Comparison of ENCODE assay signal across 15 mouse cellular contexts in the genomic region with DNA sequence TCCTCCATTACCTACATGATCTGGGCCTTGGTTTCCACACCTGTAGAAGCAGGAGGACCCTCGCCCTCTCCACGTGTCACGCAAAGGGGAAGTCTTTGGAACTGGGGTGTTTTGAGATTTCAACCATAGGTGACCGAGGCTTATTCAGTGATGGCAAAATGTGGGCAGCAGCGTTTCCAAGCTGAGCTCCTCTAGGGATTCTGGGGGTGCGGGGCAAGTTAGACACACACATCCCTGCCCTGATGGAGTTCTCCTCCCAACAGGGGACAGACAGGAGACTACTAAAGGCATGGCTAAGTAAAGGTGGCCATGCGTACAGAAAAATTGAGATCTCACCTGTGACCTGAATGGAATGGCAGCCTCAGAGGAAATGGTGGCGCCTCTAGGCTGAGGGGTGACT. TPM values are rescaled to one million over a fixed set of nuclear protein-coding genes. Genes with fewer than 3 reads are reported as not detected.
DNase-seq lines count a peak whose midpoint lies in the region; ATAC-seq and TF ChIP-seq lines count a peak whose summit lies in the region.
"Had no signal": no experiment of that assay in that cellular context is flagged by ENCODE, and none has a peak within 500 bp of the region (broad histone marks: within the 10 kb centered on the region; RNA-seq: fewer than 3 reads in every experiment).

No protein-coding gene starts in this region.

- no peak overlapping the region for H3K9ac ChIP-seq in embryonic facial prominence, embryonic 13.5 days
- no peak overlapping the region for H3K9ac ChIP-seq in kidney, embryonic 15.5 days
- H3K9ac ChIP-seq in ES-Bruce4 (ENCODE audit: low read depth, poor library complexity, severe bottlenecking) = no peak overlapping the region
- no peak overlapping the region for H3K9ac ChIP-seq in forebrain, embryonic 12.5 days
- H3K9ac ChIP-seq: liver, postnatal 0 days; midbrain, embryonic 13.5 days had no signal

- WGBS in embryonic facial prominence, embryonic 13.5 days = 83% methylated on average over 8 of the region's 8 CpGs
- WGBS in embryonic facial prominence, embryonic 10.5 days = 84% methylated on average over 8 of the region's 8 CpGs
- 79% methylated on average over 8 of the region's 8 CpGs for WGBS in kidney, embryonic 15.5 days
- WGBS in kidney, adult 2 months = 78% methylated on average over 8 of the region's 8 CpGs
- 86% methylated on average over 8 of the region's 8 CpGs for WGBS in forebrain, embryonic 12.5 days

- TF ChIP-seq CTCF in kidney, adult 2 months (conservative IDR thresholded peaks at IDR 0.05; ENCODE audit: insufficient read depth, insufficient read length, low read depth, low read length) = no peak
- TF ChIP-seq CTCF in ES-Bruce4 (IDR thresholded peaks at IDR 0.05; ENCODE audit: low read depth, low read length) = no peak

- H3K36me3 ChIP-seq in embryonic facial prominence, embryonic 13.5 days = no peaks in the 10 kb centered on the region
- H3K36me3 ChIP-seq in embryonic facial prominence, embryonic 10.5 days (replicated peaks) = no peaks in the 10 kb centered on the region
- no peaks in the 10 kb centered on the region for H3K36me3 ChIP-seq in kidney, embryonic 15.5 days
- H3K36me3 ChIP-seq in kidney, adult 2 months (ENCODE audit: control insufficient read depth, insufficient read depth, low read length) = no peaks in the 10 kb centered on the region
- H3K36me3 ChIP-seq in ES-Bruce4 (ENCODE audit: control insufficient read depth, insufficient read depth, low read length, poor library complexity, severe bottlenecking) (no peaks in the 10 kb centered on the region), myocyte (ENCODE audit: control insufficient read depth, insufficient read depth) (no peaks in the 10 kb centered on the region)
- H3K36me3 ChIP-seq in forebrain, embryonic 12.5 days (replicated peaks) = no peaks in the 10 kb centered on the region
- H3K36me3 ChIP-seq: midbrain, embryonic 13.5 days had no signal

- ATAC-seq in embryonic facial prominence, embryonic 13.5 days (ENCODE audit: insufficient number of reproducible peaks, insufficient read depth, low FRiP score, low TSS enrichment, low read depth) = no peak
- no peak for ATAC-seq in kidney, embryonic 15.5 days (replicated peaks; ENCODE audit: low FRiP score)
- ATAC-seq in CD4-positive, CD25-positive, alpha-beta regulatory T cell, adult 4 months = no peak
- ATAC-seq in forebrain, embryonic 12.5 days (ENCODE audit: low FRiP score) = no peak
- ATAC-seq: intestine, postnatal 0 days; liver, postnatal 0 days; midbrain, embryonic 13.5 days had no signal

- no peak for TF ChIP-seq POLR2A in kidney, adult 2 months (IDR thresholded peaks at IDR 0.05; ENCODE audit: low read depth, low read length)
- TF ChIP-seq POLR2A in ES-Bruce4 (IDR thresholded peaks at IDR 0.05; ENCODE audit: insufficient read depth, low read length) = no peak
- no peak for TF ChIP-seq POLR2A in myocyte (IDR thresholded peaks at IDR 0.05; ENCODE audit: insufficient read length, low read depth)

- no peaks in the 10 kb centered on the region for H3K9me3 ChIP-seq in embryonic facial prominence, embryonic 13.5 days
- H3K9me3 ChIP-seq in embryonic facial prominence, embryonic 10.5 days = no peaks in the 10 kb centered on the region
- H3K9me3 ChIP-seq in kidney, embryonic 15.5 days (replicated peaks) = no peaks in the 10 kb centered on the region
- H3K9me3 ChIP-seq in ES-Bruce4 (replicated peaks; ENCODE audit: control insufficient read depth, insufficient read depth, low read length, poor library complexity, severe bottlenecking) = no peaks in the 10 kb centered on the region
- no peaks in the 10 kb centered on the region for H3K9me3 ChIP-seq in forebrain, embryonic 12.5 days
- H3K9me3 ChIP-seq: midbrain, embryonic 13.5 days had no signal

- DNase-seq in embryonic facial prominence, embryonic 10.5 days (ENCODE audit: low spot score) = no peak
- no peak for DNase-seq in kidney, adult 2 months
- DNase-seq: adrenal gland, adult 2 months; cerebellum, adult 18-20 months; liver, postnatal 0 days; right cerebral cortex, adult 18-20 months; thymus, adult 2 months had no signal

- H3K27me3 ChIP-seq in embryonic facial prominence, embryonic 13.5 days = 0 out of 2 replicates have a peak, but pooled peaks cover 3% of the 10 kb centered on the region
- H3K27me3 ChIP-seq in embryonic facial prominence, embryonic 10.5 days (replicated peaks; ENCODE audit: low read depth, poor library complexity, severe bottlenecking) = no peaks in the 10 kb centered on the region; the same call in 1 of the 2 replicates
- H3K27me3 ChIP-seq in kidney, embryonic 15.5 days = no peaks in the 10 kb centered on the region
- H3K27me3 ChIP-seq in kidney, adult 2 months (replicated peaks; ENCODE audit: control insufficient read depth, insufficient read depth, low read length) = no peaks in the 10 kb centered on the region
- H3K27me3 ChIP-seq in ES-Bruce4 (ENCODE audit: control insufficient read depth, insufficient read depth, low read length, poor library complexity, severe bottlenecking) (no peaks in the 10 kb centered on the region), myocyte (ENCODE audit: control insufficient read depth, insufficient read depth, insufficient read length) (no peaks in the 10 kb centered on the region)
- H3K27me3 ChIP-seq in forebrain, embryonic 12.5 days = 0 out of 2 replicates have a peak, but pooled peaks cover 4% of the 10 kb centered on the region
- H3K27me3 ChIP-seq: midbrain, embryonic 13.5 days had no signal

- no peak for TF ChIP-seq EP300 in ES-Bruce4 (IDR thresholded peaks at IDR 0.05; ENCODE audit: insufficient read depth, low read depth, low read length)

- no peak overlapping the region for H3K4me2 ChIP-seq in embryonic facial prominence, embryonic 13.5 days
- peak overlapping the region; percentile 45 for H3K4me2 ChIP-seq in kidney, embryonic 15.5 days
- H3K4me2 ChIP-seq in myocyte (ENCODE audit: low read depth) = peak overlapping the region; percentile 38
- H3K4me2 ChIP-seq in forebrain, embryonic 12.5 days = no peak overlapping the region
- H3K4me2 ChIP-seq: midbrain, embryonic 13.5 days had no signal

- H3K79me2 ChIP-seq in myocyte (ENCODE audit: control insufficient read depth, insufficient read depth) = no peaks in the 10 kb centered on the region

- peak overlapping the region; percentile 75 for H3K27ac ChIP-seq in embryonic facial prominence, embryonic 13.5 days
- H3K27ac ChIP-seq in embryonic facial prominence, embryonic 10.5 days (replicated peaks) = no peak overlapping the region
- peak overlapping the region; percentile 80 for H3K27ac ChIP-seq in kidney, embryonic 15.5 days
- H3K27ac ChIP-seq in kidney, adult 2 months (ENCODE audit: insufficient read depth, low read depth, low read length) = no peak overlapping the region
- H3K27ac ChIP-seq in ES-Bruce4 (ENCODE audit: insufficient read depth, low read length) = peak overlapping the region; percentile 27
- no peak overlapping the region for H3K27ac ChIP-seq in forebrain, embryonic 12.5 days
- H3K27ac ChIP-seq: midbrain, embryonic 13.5 days had no signal

- peaks cover 35% of the 10 kb centered on the region for H3K4me1 ChIP-seq in embryonic facial prominence, embryonic 13.5 days
- H3K4me1 ChIP-seq in embryonic facial prominence, embryonic 10.5 days = peaks cover 22% of the 10 kb centered on the region
- H3K4me1 ChIP-seq in kidney, embryonic 15.5 days = peaks cover 36% of the 10 kb centered on the region
- H3K4me1 ChIP-seq in kidney, adult 2 months (ENCODE audit: control insufficient read depth, insufficient read depth, low read length) = no peaks in the 10 kb centered on the region
- peaks cover 10% of the 10 kb centered on the region for H3K4me1 ChIP-seq in ES-Bruce4 (ENCODE audit: control insufficient read depth, insufficient read depth, low read length)
- peaks cover 13% of the 10 kb centered on the region for H3K4me1 ChIP-seq in forebrain, embryonic 12.5 days

- H3ac ChIP-seq in myocyte (ENCODE audit: control insufficient read depth, insufficient read length) = no peak overlapping the region

- H3K4me3 ChIP-seq in embryonic facial prominence, embryonic 13.5 days = no peak overlapping the region
- no peak overlapping the region for H3K4me3 ChIP-seq in embryonic facial prominence, embryonic 10.5 days
- no peak overlapping the region for H3K4me3 ChIP-seq in kidney, embryonic 15.5 days (replicated peaks)
- no peak overlapping the region for H3K4me3 ChIP-seq in kidney, adult 2 months (ENCODE audit: insufficient read depth, low read depth, low read length)
- H3K4me3 ChIP-seq in ES-Bruce4 (ENCODE audit: low read depth, low read length) = no peak overlapping the region
- H3K4me3 ChIP-seq in myocyte = peak overlapping the region; percentile 20
- H3K4me3 ChIP-seq in forebrain, embryonic 12.5 days (replicated peaks) = no peak overlapping the region
- H3K4me3 ChIP-seq: midbrain, embryonic 13.5 days had no signal

TF ChIP-seq in myocyte, 11 proteins besides CTCF, POLR2A, EP300 and RAD21:
- TF ChIP-seq MYOG (IDR thresholded peaks at IDR 0.05; ENCODE audit: control insufficient read depth in 1 of 3, insufficient read depth in 1 of 3, insufficient read length in 2 of 3, low read depth in 2 of 3) (no peak), SRF (IDR thresholded peaks at IDR 0.05; ENCODE audit: control insufficient read depth, insufficient read length, low read depth) (no peak), MAX (IDR thresholded peaks at IDR 0.05; ENCODE audit: low read depth) (no peak), MYOD1 (IDR thresholded peaks at IDR 0.05; ENCODE audit: control insufficient read depth in 1 of 3, insufficient read length in 2 of 3, low read depth in 2 of 3) (no peak), POLR2AphosphoS2 (IDR thresholded peaks at IDR 0.05; ENCODE audit: insufficient read length, low read depth) (no peak), TCF12 (IDR thresholded peaks at IDR 0.05; ENCODE audit: insufficient read depth, poor library complexity, severe bottlenecking) (no peak), TCF3 (IDR thresholded peaks at IDR 0.05; ENCODE audit: insufficient read length, low read depth) (no peak), CEBPB (IDR thresholded peaks at IDR 0.05; ENCODE audit: insufficient read depth, poor library complexity, severe bottlenecking) (no peak), E2F4 (IDR thresholded peaks at IDR 0.05; ENCODE audit: insufficient read depth) (no peak), REST (IDR thresholded peaks at IDR 0.05; ENCODE audit: insufficient read depth, insufficient read length) (no peak), USF1 (IDR thresholded peaks at IDR 0.05; ENCODE audit: low read depth) (no peak)

RNA-seq across cellular contexts. Expression of a gene that starts 41.7 kb away (rescaled TPM):
- polyA plus RNA-seq in embryonic facial prominence, embryonic 13.5 days (2015; fragmentation: Nextera tagmentation; extraction: Ambion mirVana) = 4.5 and 5.3 TPM in 2 replicates
- polyA plus RNA-seq in embryonic facial prominence, embryonic 10.5 days (2016; fragmentation: Nextera tagmentation; extraction: Ambion mirVana) = 0.41 and 0.69 TPM in 2 replicates
- 5.0 and 6.0 TPM in 2 replicates for polyA plus RNA-seq in kidney, embryonic 15.5 days (2015; fragmentation: Nextera tagmentation; extraction: Ambion mirVana)
- 18.2 and 19.4 TPM in 2 replicates for polyA plus RNA-seq in kidney, adult 2 months (2012; rRNA removed)
- polyA plus RNA-seq in ES-Bruce4 (2011; ENCODE audit: insufficient read depth, insufficient read length, low read depth, missing spikeins) = 1.8 and 2.1 TPM in 2 replicates
- 14.1 TPM for polyA plus RNA-seq in myocyte (2012; fragmentation: generic; extraction: Trizol)
- not detected for polyA plus RNA-seq in CD4-positive, CD25-positive, alpha-beta regulatory T cell, adult 4 months (2017; shearing (Covaris generic))
- 1.6 and 2.1 TPM in 2 replicates for polyA plus RNA-seq in forebrain, embryonic 12.5 days (2016; fragmentation: Nextera tagmentation; extraction: Ambion mirVana)

Comparison
In these comparisons a context has a peak if more than half of its experiments do, and no peak if none do; other contexts are left out.
1. H3K27ac ChIP-seq: peak in embryonic facial prominence, embryonic 13.5 days (single experiment), kidney, embryonic 15.5 days (single experiment) and ES-Bruce4 (single experiment); none in embryonic facial prominence, embryonic 10.5 days (single experiment), kidney, adult 2 months (single experiment) and forebrain, embryonic 12.5 days (single experiment).
2. H3K4me2 ChIP-seq: peak in kidney, embryonic 15.5 days (single experiment) and myocyte (single experiment); none in embryonic facial prominence, embryonic 13.5 days (single experiment) and forebrain, embryonic 12.5 days (single experiment).